Mouse (Mus musculus) G1E (cell line): ENCODE results near the gene D430042O09Rik.

ENCODE experiments used
- CTCF ChIP-seq: IDR thresholded peaks from 2 replicates; pipeline ENCODE4 v1.5.1; 2012; ENCODE audit warnings: low read depth, low read length, inconsistent platforms, mixed read lengths
- GATA2 ChIP-seq: IDR thresholded peaks from 2 replicates; pipeline ENCODE4 v1.6.1; 2012; ENCODE audit warnings: low read depth, low read length, inconsistent platforms, borderline replicate concordance
- TAL1 ChIP-seq: conservative IDR thresholded peaks from 2 replicates; pipeline ENCODE4 v1.6.1; 2012; ENCODE audit warnings: low read depth, low read length, inconsistent platforms, mixed read lengths

GRCm38 (mm10) chr7:125708100-125708499 is 412 bp downstream of the D430042O09Rik start:
- TF ChIP-seq CTCF = no peak
- no peak for TF ChIP-seq TAL1
- no peak for TF ChIP-seq GATA2
